Mouse (Mus musculus): ENCODE data around the gene Vamp2. TPM values are rescaled to one million over a fixed set of nuclear protein-coding genes. Genes with fewer than 3 reads are reported as not detected.
"Not testable (repeated sequence)": the region's sequence is repeated elsewhere in the genome, so short reads cannot be mapped to it uniquely, and the experiment has no call there.

The Vamp2 gene
- polyA plus RNA-seq, 1 experiment from 2014 or later, result 61.8 TPM

DNA sequence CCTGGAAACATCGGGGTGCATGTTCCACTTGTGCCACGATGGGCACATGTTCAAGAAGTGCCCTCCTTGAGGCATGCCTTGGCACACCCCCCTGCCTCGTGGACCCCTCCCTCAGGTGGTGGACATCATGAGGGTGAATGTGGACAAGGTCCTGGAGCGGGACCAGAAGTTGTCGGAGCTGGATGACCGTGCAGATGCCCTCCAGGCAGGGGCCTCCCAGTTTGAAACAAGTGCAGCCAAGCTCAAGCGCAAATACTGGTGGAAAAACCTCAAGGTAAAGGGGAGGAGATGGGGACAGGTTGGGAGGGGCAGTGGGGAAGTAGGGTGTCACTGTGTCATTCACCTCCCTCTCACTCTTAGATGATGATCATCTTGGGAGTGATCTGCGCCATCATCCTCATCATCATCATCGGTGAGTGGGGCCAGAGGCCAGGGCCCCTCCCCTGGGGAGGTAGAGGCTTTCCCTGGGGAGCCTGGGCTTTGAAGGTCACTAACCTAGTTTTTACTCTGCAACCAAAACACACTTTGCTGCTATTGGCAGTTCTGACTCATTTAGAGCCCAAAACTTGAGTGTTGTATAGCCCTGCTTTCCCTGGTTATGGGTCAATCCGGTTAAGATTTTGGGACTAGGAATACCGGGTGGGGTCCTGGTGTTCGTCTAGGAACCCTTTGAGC, 1.5 kb downstream of the Vamp2 start:
- Histone ChIP-seq H3K4me1 (replicated peaks) (peaks cover 32% of the 10 kb centered on the region), H3K36me3 (peaks cover 3% of the 10 kb centered on the region; the same call in 1 of the 2 replicates), H3K9me3 (no peaks in the 10 kb centered on the region), H3K4me3 (replicated peaks) (peak overlapping the region; percentile 99), H3K27me3 (replicated peaks) (no peaks in the 10 kb centered on the region), H3K27ac (0 out of 2 replicates have a peak overlapping the region, but pooled peaks have one; percentile 6), H3K9ac (peak overlapping the region; percentile 100), H3K4me2 (replicated peaks) (peak overlapping the region; percentile 85)
- WGBS, result 84% methylated on average over 12 of the region's 12 CpGs
- no peak for ATAC-seq

DNA sequence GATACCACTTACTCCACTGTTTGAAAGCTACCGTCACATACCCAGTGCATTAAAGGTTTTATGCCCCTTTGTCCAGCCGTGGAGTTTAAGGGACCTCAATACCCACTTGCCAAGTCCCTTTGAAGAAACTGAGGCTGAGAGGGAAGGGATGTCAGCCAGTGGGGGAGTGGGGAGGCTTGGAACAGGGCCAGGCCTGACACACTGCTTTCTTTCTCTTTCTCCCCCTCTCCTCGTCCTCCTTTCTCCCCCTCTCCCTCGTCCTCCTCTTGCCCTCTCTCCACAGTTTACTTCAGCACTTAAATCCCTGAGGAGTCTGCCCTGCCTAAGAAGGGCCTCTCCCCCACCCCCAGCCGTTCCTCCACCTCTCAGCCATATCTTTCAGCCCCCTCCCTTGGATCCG, 2.1 kb downstream of the Vamp2 start:
- Histone ChIP-seq H3K4me2 (replicated peaks) (peak overlapping the region; percentile 85; the same call in 1 of the 2 replicates), H3K4me3 (replicated peaks) (no peak overlapping the region), H3K4me1 (replicated peaks) (peaks cover 32% of the 10 kb centered on the region), H3K36me3 (peaks cover 3% of the 10 kb centered on the region; the same call in 1 of the 2 replicates), H3K27ac (0 out of 2 replicates have a peak overlapping the region, but pooled peaks have one; percentile 6), H3K9me3 (no peaks in the 10 kb centered on the region), H3K27me3 (replicated peaks) (no peaks in the 10 kb centered on the region), H3K9ac (no peak overlapping the region)
- no peak for ATAC-seq
- 49% methylated on average over 6 of the region's 6 CpGs for WGBS

- no peak for ATAC-seq
- H3K9ac ChIP-seq, result peak overlapping the region; percentile 8; the same call in 1 of the 2 replicates
- no peak overlapping the region for H3K4me2 ChIP-seq (replicated peaks)
- no peak overlapping the region for H3K27ac ChIP-seq
- H3K27me3 ChIP-seq (replicated peaks), result no peaks in the 10 kb centered on the region
- peaks cover 38% of the 10 kb centered on the region for H3K4me1 ChIP-seq (replicated peaks)
- WGBS, result 64% methylated on average over 7 of the region's 7 CpGs
- H3K4me3 ChIP-seq (replicated peaks), result no peak overlapping the region
- H3K9me3 ChIP-seq, result no peaks in the 10 kb centered on the region
- H3K36me3 ChIP-seq, result peaks cover 3% of the 10 kb centered on the region; the same call in 1 of the 2 replicates
Observed at GRCm38 (mm10) chr11:69091566-69092385, 3.5 kb downstream of the Vamp2 start.

DNA sequence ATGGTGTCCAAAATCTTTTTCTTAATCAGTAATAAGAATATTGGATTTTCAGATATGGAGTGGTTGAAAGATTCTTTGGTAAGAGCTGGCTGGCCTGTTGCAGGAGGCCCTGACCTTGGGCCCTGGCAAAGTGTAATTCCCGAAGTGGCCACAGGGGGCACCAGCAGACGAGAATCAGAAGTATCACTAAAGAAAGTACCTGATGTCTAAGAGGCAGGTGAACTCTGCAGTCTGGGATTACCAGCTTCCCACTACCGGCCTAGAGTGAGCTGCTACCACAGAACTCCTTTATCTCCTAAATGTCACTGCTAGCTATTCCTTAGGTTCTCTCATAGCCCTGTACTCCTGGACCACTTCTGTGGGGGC, 4.1 kb downstream of the Vamp2 start:
- peaks cover 3% of the 10 kb centered on the region; the same call in 1 of the 2 replicates for H3K36me3 ChIP-seq
- H3K9me3 ChIP-seq, result no peaks in the 10 kb centered on the region
- no peak overlapping the region for H3K27ac ChIP-seq
- no peak overlapping the region for H3K9ac ChIP-seq
- peaks cover 40% of the 10 kb centered on the region for H3K4me1 ChIP-seq (replicated peaks)
- 1% methylated on average over 3 of the region's 3 CpGs for WGBS
- no peaks in the 10 kb centered on the region for H3K27me3 ChIP-seq (replicated peaks)
- no peak for ATAC-seq
- no peak overlapping the region for H3K4me2 ChIP-seq (replicated peaks)
- no peak overlapping the region for H3K4me3 ChIP-seq (replicated peaks)

- Histone ChIP-seq H3K9ac (no peak overlapping the region), H3K9me3 (no peaks in the 10 kb centered on the region)
Observed at GRCm38 (mm10) chr11:69092871-69093270, 4.6 kb downstream of the Vamp2 start.

DNA sequence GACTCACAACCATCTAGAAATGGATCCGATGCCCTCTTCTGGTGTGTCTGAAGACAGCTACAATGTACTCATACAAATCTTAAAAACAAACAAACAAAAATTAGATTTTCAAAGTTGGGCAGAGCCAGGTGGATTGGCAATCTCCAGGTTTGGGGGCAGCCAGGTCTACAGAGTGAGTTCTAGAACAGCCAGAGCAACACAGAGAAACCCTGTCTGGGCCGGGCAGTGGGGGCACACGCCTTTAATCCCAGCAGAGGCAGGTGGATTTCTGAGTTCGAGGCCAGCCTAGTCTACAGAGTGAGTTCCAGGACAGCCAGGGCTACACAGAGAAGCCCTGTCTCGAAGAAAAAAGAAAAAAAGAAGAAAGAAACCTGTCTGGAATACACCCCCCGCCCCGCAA, 5.6 kb downstream of the Vamp2 start:
- Histone ChIP-seq H3K4me2 (replicated peaks) (peak overlapping the region; percentile 86; the same call in 1 of the 2 replicates), H3K4me1 (replicated peaks) (peaks cover 51% of the 10 kb centered on the region)
- H3K27me3 ChIP-seq (replicated peaks); H3K9ac ChIP-seq; H3K9me3 ChIP-seq; H3K4me3 ChIP-seq (replicated peaks); H3K27ac ChIP-seq; ATAC-seq; H3K36me3 ChIP-seq: not testable (repeated sequence)
- WGBS, result 87% methylated on average over 7 of the region's 7 CpGs

More at GRCm38 (mm10) chr11:69092871-69093270, 4.6 kb downstream of the Vamp2 start:
- Histone ChIP-seq H3K27ac (no peak overlapping the region), H3K4me3 (replicated peaks) (no peak overlapping the region), H3K4me1 (replicated peaks) (peaks cover 44% of the 10 kb centered on the region), H3K27me3 (replicated peaks) (no peaks in the 10 kb centered on the region), H3K4me2 (replicated peaks) (no peak overlapping the region), H3K36me3 (peaks cover 3% of the 10 kb centered on the region; the same call in 1 of the 2 replicates)
- 85% methylated on average over 4 of the region's 4 CpGs for WGBS
- no peak for ATAC-seq

GRCm38 (mm10) chr11:69094697-69095429, 6.6 kb downstream of the Vamp2 start, which contains the start of gene Per1:
Gene Per1, plus strand, starts transcription at chr11:69095217.
- H3K4me3 ChIP-seq (replicated peaks), result peak within 1 kb of the TSS; percentile 58
- H3K9ac ChIP-seq, result peak within 1 kb of the TSS; percentile 69
- peak within 1 kb of the TSS; percentile 86 for H3K4me2 ChIP-seq (replicated peaks)
- H3K27ac ChIP-seq, result peak within 1 kb of the TSS; percentile 93
- H3K4me1 ChIP-seq (replicated peaks), result peaks cover 53% of the 10 kb centered on the region
- no peaks in the 10 kb centered on the region for H3K9me3 ChIP-seq
- no peaks in the 10 kb centered on the region for H3K27me3 ChIP-seq (replicated peaks)
- peak; percentile 90 for ATAC-seq
- peaks cover 3% of the 10 kb centered on the region; the same call in 1 of the 2 replicates for H3K36me3 ChIP-seq
- under 1% methylated on average over 37 of the region's 37 CpGs for WGBS

GRCm38 (mm10) chr11:69095511-69096231, 7.4 kb downstream of the Vamp2 start:
- WGBS, result 2% methylated on average over 27 of the region's 27 CpGs
- Histone ChIP-seq H3K27ac (peak overlapping the region; percentile 93), H3K9me3 (no peaks in the 10 kb centered on the region)

DNA sequence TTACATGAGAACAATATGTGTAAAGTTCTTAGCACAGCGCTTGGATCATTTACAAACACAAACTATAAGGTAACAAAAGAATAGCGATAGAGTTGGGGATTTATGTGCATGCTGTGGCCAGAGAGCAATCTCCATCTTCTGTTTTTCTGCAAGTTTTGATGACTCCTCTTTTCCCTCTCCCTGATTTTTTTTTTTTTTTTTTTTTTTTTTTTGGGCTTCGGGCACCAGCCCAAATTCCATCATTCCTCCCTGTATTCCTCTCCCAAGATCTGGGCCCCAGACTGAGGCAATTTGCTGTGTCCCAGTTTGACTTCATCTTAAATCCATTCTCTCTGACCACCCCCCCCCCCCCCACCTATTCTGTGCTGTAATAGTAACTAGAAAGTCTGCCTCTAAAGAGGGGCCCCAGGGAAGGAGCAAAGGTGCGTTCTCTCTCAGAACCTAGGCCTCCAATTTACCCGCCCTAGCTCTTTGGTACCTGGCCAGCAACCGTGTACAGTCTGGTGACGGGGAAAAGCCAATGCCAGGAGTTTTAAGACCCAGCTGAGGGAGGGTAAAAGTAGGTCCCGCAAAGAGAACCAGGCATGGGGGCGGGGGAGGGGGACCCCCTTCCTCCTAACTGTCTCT, 8.2 kb downstream of the Vamp2 start:
- ATAC-seq, result peak; percentile 7; the same call in 1 of the 2 replicates

More at GRCm38 (mm10) chr11:69095511-69096231, 7.4 kb downstream of the Vamp2 start:
- ATAC-seq, result no peak
- H3K4me3 ChIP-seq (replicated peaks), result peak overlapping the region; percentile 58
- peak overlapping the region; percentile 69 for H3K9ac ChIP-seq
- H3K4me2 ChIP-seq (replicated peaks), result peak overlapping the region; percentile 86
- peaks cover 5% of the 10 kb centered on the region; the same call in 1 of the 2 replicates for H3K36me3 ChIP-seq
- peaks cover 54% of the 10 kb centered on the region for H3K4me1 ChIP-seq (replicated peaks)
- H3K27me3 ChIP-seq (replicated peaks), result no peaks in the 10 kb centered on the region

GRCm38 (mm10) chr11:69096987-69097900, 9.0 kb downstream of the Vamp2 start:
- Histone ChIP-seq H3K4me2 (replicated peaks) (peak overlapping the region; percentile 86), H3K9ac (peak overlapping the region; percentile 46), H3K4me1 (replicated peaks) (peaks cover 48% of the 10 kb centered on the region), H3K36me3 (peaks cover 19% of the 10 kb centered on the region), H3K9me3 (no peaks in the 10 kb centered on the region), H3K27me3 (replicated peaks) (no peaks in the 10 kb centered on the region), H3K27ac (peak overlapping the region; percentile 93), H3K4me3 (replicated peaks) (peak overlapping the region; percentile 58)
- WGBS, result 2% methylated on average over 29 of the region's 29 CpGs
- ATAC-seq, result peak; percentile 52

More for the DNA sequence above, 8.2 kb downstream of the Vamp2 start:
- Histone ChIP-seq H3K9me3 (no peaks in the 10 kb centered on the region), H3K4me2 (replicated peaks) (peak overlapping the region; percentile 86), H3K27me3 (replicated peaks) (no peaks in the 10 kb centered on the region), H3K4me1 (replicated peaks) (peaks cover 51% of the 10 kb centered on the region), H3K36me3 (peaks cover 12% of the 10 kb centered on the region), H3K4me3 (replicated peaks) (peak overlapping the region; percentile 58), H3K9ac (peak overlapping the region; percentile 69), H3K27ac (peak overlapping the region; percentile 93)
- 12% methylated on average over 9 of the region's 9 CpGs for WGBS
